Mouse (Mus musculus): ENCODE results near the gene Ufd1.

GRCm38 (mm10) chr16:18777101-18778080 is 34.2 kb upstream of the Ufd1 start:
- TF ChIP-seq FLI1 (IDR thresholded peaks at IDR 0.05; ENCODE audit: low read length) (no peak), GATA1 (IDR thresholded peaks at IDR 0.05; ENCODE audit: borderline replicate concordance, low read length) (no peak)

Measured in megakaryocyte, embryonic 14.5 days (primary cell).